Mouse (Mus musculus): ENCODE measurements around the gene Elp5. TPM values are rescaled to one million over a fixed set of nuclear protein-coding genes. Genes with fewer than 3 reads are reported as not detected.

Elp5 gene
- polyA plus RNA-seq, 1 experiment from 2014 or later, result 124 TPM

DNA sequence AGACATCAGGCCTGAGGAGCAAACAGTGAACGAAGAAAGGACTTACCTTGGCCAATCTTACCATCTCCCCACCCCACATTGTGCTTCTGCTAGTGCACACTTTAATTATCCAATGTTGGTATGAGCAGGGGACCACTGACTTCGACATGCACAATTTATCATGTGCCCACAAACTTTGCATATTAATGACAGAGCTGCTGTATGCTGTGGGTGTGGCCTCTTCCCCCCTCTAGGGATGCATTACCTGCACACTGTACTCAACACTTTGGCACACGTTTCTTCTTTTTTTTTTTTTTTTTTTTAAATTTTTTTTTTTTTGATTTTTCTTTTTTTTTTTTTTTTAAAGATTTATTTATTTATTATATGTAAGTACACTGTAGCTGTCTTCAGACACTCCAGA is 11.5 kb downstream of the Elp5 start:
- ATAC-seq (ENCODE audit: insufficient number of reproducible peaks, insufficient read depth, low FRiP score, low TSS enrichment, low read depth), result no peak
- no peak overlapping the region for H3K4me2 ChIP-seq
- no peak overlapping the region for H3K4me3 ChIP-seq (replicated peaks)

DNA sequence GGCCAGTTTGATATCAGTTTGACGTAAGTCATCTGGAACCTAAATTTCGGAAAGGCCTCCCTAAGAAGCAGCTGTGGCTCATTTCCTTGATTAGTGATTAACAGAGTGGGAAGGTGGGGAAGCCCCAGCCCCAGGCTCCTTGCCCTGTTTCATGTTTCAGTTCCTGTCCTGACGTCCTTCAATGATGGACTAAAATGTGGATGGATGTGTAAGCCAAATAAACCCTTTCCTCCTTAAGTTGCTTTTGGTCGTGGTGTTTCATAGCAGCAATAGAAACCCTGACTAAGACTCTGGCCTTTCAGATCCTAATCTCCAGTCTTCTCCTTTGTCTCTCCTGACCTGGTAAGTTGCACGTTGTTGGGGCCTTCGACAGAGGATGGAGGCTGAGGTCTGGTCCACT is 12.1 kb downstream of the Elp5 start:
- Histone ChIP-seq H3K4me1 (replicated peaks) (peaks cover 16% of the 10 kb centered on the region), H3K27ac (0 out of 2 replicates have a peak overlapping the region, but pooled peaks have one; percentile 5), H3K4me2 (no peak overlapping the region), H3K9me3 (no peaks in the 10 kb centered on the region), H3K9ac (replicated peaks) (no peak overlapping the region), H3K27me3 (peaks cover 35% of the 10 kb centered on the region), H3K4me3 (replicated peaks) (no peak overlapping the region), H3K36me3 (peaks cover 73% of the 10 kb centered on the region)
- no peak for ATAC-seq (ENCODE audit: insufficient number of reproducible peaks, insufficient read depth, low FRiP score, low TSS enrichment, low read depth)
- 78% methylated on average over 6 of the region's 6 CpGs for WGBS

More for the DNA sequence above, 11.5 kb downstream of the Elp5 start:
- no peak overlapping the region for H3K27ac ChIP-seq
- H3K9ac ChIP-seq (replicated peaks), result no peak overlapping the region
- peaks cover 30% of the 10 kb centered on the region for H3K27me3 ChIP-seq
- WGBS, result 84% methylated on average over 3 of the region's 3 CpGs
- peaks cover 79% of the 10 kb centered on the region for H3K36me3 ChIP-seq
- H3K9me3 ChIP-seq, result no peaks in the 10 kb centered on the region
- H3K4me1 ChIP-seq (replicated peaks), result peaks cover 13% of the 10 kb centered on the region

DNA sequence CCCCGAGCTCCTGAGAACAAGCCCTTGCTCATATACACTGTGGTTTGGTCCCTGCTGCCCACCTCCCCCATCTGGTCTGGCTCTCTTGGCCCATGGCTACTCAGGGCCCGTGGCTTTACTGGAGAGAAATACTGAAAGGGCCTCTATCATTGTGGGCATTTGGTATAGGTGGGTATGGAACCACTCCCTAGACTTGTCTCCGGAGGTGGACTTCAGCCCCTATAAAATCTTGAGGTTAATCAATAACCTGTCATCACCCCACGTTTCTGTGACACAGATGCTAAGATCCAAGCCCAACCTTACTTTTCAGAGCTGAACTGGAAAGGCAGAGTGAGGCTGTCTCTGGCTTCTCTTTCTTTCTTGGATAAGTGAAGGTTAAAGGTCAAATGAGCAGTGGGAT is 13.5 kb downstream of the Elp5 start:
- ATAC-seq (ENCODE audit: insufficient number of reproducible peaks, insufficient read depth, low FRiP score, low TSS enrichment, low read depth), result no peak
- Histone ChIP-seq H3K36me3 (peaks cover 59% of the 10 kb centered on the region), H3K9ac (replicated peaks) (no peak overlapping the region), H3K27ac (no peak overlapping the region), H3K4me3 (replicated peaks) (no peak overlapping the region), H3K4me2 (no peak overlapping the region), H3K4me1 (replicated peaks) (peaks cover 20% of the 10 kb centered on the region), H3K9me3 (no peaks in the 10 kb centered on the region), H3K27me3 (peaks cover 50% of the 10 kb centered on the region)
- WGBS, result 85% methylated on average over 4 of the region's 4 CpGs

DNA sequence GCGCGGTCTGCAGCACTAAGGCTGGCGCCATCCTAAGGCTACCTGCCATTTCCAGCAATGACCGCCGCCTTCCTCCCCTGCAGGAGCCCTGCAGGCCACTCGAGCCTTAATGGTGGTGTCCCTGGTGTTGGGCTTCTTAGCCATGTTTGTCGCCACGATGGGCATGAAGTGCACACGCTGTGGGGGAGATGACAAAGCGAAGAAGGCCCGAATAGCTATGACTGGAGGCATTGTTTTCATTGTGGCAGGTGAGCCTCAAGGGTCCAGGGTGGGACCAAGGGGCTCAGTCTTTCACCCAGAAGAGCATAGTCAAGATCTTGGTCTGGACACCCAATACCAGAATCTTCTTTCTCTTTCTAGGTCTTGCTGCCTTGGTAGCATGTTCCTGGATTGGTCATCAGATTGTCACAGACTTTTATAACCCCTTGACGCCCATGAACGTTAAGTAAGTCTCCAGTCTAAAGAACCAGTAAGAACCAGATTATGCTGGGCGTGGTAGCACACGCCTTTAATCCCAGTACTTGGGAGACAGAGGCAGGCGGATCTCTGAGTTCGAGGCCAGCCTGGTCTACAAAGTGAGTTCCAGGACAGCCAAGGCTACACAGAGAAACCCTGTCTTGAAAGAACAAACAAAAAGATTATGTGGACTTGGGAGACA is 15.3 kb downstream of the Elp5 start:
- WGBS, result 38% methylated on average over 17 of the region's 17 CpGs
- Histone ChIP-seq H3K4me1 (replicated peaks) (peaks cover 20% of the 10 kb centered on the region), H3K27ac (no peak overlapping the region), H3K4me3 (replicated peaks) (peak overlapping the region; percentile 42), H3K4me2 (peak overlapping the region; percentile 68), H3K36me3 (peaks cover 41% of the 10 kb centered on the region), H3K9ac (replicated peaks) (peak overlapping the region; percentile 24), H3K9me3 (no peaks in the 10 kb centered on the region), H3K27me3 (peaks cover 67% of the 10 kb centered on the region)
- ATAC-seq (ENCODE audit: insufficient number of reproducible peaks, insufficient read depth, low FRiP score, low TSS enrichment, low read depth), result no peak

DNA sequence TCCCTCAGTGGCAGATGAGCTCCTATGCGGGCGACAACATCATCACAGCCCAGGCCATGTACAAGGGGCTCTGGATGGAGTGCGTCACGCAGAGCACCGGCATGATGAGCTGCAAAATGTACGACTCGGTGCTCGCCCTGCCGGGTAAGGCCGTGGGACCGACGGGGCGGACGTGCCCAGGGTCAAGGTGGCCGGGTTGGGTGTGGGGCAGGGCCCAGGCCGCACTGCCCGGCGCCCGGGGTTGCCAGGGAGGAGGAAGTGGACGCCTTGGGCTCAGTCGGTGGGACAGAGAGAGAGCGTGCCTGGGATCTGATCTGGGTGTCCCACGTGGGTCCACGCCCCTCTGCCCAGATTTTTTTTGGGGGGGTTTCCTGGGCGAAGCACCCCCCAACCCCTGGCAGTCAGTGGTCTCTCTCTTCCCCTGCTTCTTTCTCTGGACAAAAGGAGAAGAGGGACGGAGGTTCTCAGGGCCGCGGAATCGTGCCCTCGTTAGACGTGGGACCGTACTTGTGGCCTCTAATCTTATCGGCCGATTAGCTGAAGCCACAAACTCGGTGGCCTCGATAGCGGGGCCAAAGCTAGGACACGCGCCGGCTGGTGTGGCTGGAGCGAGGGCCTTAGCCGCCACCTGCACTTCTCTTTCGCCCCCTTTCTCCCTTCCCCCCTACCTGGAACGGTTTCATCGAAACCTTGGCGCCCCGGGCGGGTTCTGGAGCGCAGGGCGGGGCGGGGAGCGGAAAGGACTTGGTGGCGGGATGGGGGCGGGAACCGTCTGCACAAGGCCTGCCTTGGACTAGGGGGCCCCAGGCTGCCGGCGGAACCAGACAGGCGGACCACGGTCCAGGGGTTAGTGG is 16.1 kb downstream of the Elp5 start:
- Histone ChIP-seq H3K4me3 (replicated peaks) (peak overlapping the region; percentile 42), H3K36me3 (peaks cover 33% of the 10 kb centered on the region), H3K27me3 (peaks cover 74% of the 10 kb centered on the region), H3K4me2 (peak overlapping the region; percentile 68), H3K9ac (replicated peaks) (peak overlapping the region; percentile 24), H3K27ac (no peak overlapping the region), H3K9me3 (no peaks in the 10 kb centered on the region), H3K4me1 (replicated peaks) (peaks cover 20% of the 10 kb centered on the region)
- 1% methylated on average over 59 of the region's 59 CpGs for WGBS
- ATAC-seq (ENCODE audit: insufficient number of reproducible peaks, insufficient read depth, low FRiP score, low TSS enrichment, low read depth), result peak; percentile 34; the same call in 1 of the 2 replicates

DNA sequence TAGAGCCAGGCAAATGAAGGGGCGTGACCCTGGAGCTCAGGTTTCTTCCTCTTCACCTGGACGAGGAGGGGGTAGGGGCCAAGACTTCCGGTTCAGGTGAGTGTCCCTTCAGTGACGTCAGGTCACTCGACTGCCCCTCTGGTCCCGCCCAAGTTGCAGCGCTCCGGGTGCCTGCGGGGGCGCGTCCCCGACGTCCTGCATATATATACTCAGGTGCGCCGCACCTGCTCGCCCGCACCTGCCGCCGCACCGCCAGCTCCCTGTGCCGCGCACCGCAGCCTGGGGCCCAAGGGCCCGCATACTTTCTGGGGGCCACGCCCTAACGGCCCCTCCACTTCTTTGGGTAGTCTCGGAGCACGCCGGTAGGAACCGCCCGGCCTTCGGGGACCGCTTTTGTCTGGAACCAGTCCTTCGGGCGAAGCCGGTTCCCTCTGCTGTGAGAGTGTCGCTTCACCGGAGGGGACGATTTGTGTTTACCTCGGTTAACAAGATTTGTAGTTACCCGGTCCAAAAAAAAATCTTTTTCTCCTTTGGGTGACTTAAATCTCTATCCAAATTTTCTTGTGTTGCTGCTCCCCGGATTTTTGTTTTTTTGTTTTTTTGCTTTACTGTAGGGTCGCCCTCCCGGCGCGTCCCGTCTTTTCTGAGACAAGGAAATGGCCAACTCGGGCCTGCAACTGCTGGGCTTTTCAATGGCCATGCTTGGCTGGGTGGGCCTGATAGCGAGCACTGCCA is 16.9 kb downstream of the Elp5 start:
- Histone ChIP-seq H3K9ac (replicated peaks) (0 out of 2 replicates have a peak overlapping the region, but pooled peaks have one; percentile 24), H3K9me3 (no peaks in the 10 kb centered on the region), H3K27me3 (peaks cover 82% of the 10 kb centered on the region), H3K27ac (no peak overlapping the region), H3K4me3 (replicated peaks) (peak overlapping the region; percentile 42), H3K36me3 (peaks cover 29% of the 10 kb centered on the region), H3K4me2 (peak overlapping the region; percentile 68), H3K4me1 (replicated peaks) (peaks cover 20% of the 10 kb centered on the region)
- 0 out of 2 replicates have a peak, but pooled peaks have one; percentile 4 for ATAC-seq (ENCODE audit: insufficient number of reproducible peaks, insufficient read depth, low FRiP score, low TSS enrichment, low read depth)
- 4% methylated on average over 49 of the region's 49 CpGs for WGBS

DNA sequence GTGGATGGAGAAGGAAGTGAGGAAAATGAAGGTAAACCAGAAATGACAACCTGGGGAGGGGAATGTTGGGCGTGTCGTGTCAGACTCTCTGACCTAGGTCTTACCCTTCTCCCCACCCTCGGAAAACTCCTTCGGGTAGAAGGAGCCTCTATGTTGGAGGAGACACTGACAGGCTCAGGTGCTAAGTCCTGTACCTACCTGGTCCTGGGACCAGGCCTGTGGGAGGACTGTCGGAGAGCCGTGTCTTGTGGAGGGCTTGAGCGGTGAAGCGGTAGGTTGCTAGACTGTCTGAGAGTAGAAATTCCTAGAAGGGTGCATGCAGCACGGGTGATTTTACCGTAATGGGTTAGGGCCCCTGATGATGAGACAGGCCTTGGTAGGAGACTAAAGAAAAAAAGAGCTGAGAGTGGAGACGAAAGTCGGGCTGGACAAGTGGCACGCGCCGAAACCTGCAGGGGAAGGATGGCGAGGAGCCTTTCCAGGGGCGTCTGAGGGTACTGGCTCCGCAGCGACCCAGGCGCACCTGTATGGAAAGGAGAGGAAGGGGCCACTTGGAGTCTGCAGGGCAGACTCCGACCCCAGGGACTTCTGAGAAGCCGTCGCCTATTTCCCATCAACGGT is 17.6 kb downstream of the Elp5 start, which contains the start of gene Cldn7:
TSS of gene Cldn7 (plus strand) at position 130 of the 621 bp plus-strand sequence.
- no peak for ATAC-seq (ENCODE audit: insufficient number of reproducible peaks, insufficient read depth, low FRiP score, low TSS enrichment, low read depth)
- WGBS, result 9% methylated on average over 24 of the region's 24 CpGs
- Histone ChIP-seq H3K36me3 (peaks cover 22% of the 10 kb centered on the region), H3K27me3 (peaks cover 83% of the 10 kb centered on the region), H3K4me2 (peak within 1 kb of the TSS; percentile 35), H3K9ac (replicated peaks) (no peak within 1 kb of the TSS), H3K4me3 (replicated peaks) (peak within 1 kb of the TSS; percentile 42), H3K4me1 (replicated peaks) (peaks cover 20% of the 10 kb centered on the region), H3K27ac (no peak within 1 kb of the TSS), H3K9me3 (no peaks in the 10 kb centered on the region)

DNA sequence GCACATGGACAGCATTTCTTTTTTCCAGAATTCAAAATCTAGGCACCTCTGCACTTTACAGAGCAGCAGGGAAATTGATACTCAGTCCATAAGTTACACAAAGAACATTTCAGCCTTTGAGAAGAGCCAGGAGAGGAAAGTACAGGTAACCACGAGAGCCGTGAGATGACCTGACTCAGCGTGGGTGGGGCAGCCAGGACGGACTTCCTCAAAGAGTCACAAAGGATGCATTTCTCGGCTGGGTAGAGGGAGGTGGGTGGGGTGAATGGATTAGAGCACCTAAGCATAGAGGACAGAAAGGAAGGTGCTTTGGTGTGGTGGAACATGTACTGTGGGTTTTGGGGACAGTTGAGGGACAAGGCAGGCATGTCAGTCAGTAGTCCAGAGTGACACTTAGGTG is 20.5 kb downstream of the Elp5 start:
- peaks cover 74% of the 10 kb centered on the region for H3K27me3 ChIP-seq
- WGBS, result 37% methylated on average over 5 of the region's 5 CpGs
- no peaks in the 10 kb centered on the region for H3K36me3 ChIP-seq
- H3K4me1 ChIP-seq (replicated peaks), result peaks cover 18% of the 10 kb centered on the region
- H3K27ac ChIP-seq, result no peak overlapping the region
- no peak overlapping the region for H3K4me3 ChIP-seq (replicated peaks)
- no peak overlapping the region for H3K4me2 ChIP-seq
- H3K9me3 ChIP-seq, result no peaks in the 10 kb centered on the region
- no peak overlapping the region for H3K9ac ChIP-seq (replicated peaks)
- no peak for ATAC-seq (ENCODE audit: insufficient number of reproducible peaks, insufficient read depth, low FRiP score, low TSS enrichment, low read depth)

DNA sequence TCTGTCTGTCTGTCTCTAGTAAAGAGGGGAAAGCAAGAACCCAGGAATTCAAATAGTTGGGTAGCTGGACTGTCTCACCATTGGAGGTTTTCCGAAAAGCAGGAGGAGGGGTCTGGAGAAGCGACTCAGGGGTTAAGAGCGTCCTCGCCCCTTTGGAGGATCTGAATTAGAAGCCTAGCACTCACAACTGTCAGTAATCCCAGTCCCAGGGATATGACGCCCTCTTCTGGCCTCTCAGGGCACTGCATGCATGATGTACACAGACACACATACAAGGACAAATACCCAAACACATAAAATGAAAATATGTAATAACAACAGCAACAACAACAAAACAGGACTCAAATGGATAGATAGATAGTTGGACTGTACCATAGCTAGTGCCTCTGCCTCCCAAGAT is 21.7 kb downstream of the Elp5 start:
- Histone ChIP-seq H3K27me3 (peaks cover 61% of the 10 kb centered on the region), H3K4me3 (replicated peaks) (no peak overlapping the region), H3K4me2 (no peak overlapping the region), H3K36me3 (no peaks in the 10 kb centered on the region), H3K4me1 (replicated peaks) (peaks cover 7% of the 10 kb centered on the region; the same call in 1 of the 2 replicates), H3K27ac (no peak overlapping the region), H3K9me3 (no peaks in the 10 kb centered on the region), H3K9ac (replicated peaks) (no peak overlapping the region)
- 34% methylated on average over 5 of the region's 5 CpGs for WGBS
- ATAC-seq (ENCODE audit: insufficient number of reproducible peaks, insufficient read depth, low FRiP score, low TSS enrichment, low read depth), result no peak

DNA sequence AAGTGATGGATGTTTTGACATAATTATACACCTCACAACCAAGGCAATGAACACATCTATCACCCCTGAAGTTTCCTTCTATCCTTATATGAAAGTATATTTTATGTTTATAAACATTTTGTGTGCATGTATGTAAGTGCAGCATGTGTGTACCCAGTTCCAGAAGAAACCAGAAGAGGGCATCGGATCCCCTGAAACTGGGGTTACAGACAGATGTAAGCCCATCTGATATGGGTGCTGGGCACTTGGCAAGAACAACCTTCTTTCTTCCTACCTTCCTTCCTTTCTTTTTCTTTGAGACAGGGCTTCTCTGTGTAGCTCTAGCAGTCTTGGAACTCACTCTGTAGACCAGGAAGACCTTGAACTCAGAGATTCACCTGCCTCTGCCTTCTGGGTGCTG is 26.1 kb downstream of the Elp5 start:
- 67% methylated on average over 1 of the region's 1 CpGs for WGBS

More for the DNA sequence above, 26.1 kb downstream of the Elp5 start:
- Histone ChIP-seq H3K4me2 (no peak overlapping the region), H3K27me3 (peaks cover 18% of the 10 kb centered on the region), H3K4me3 (replicated peaks) (no peak overlapping the region), H3K36me3 (no peaks in the 10 kb centered on the region), H3K9ac (replicated peaks) (no peak overlapping the region), H3K9me3 (no peaks in the 10 kb centered on the region), H3K4me1 (replicated peaks) (no peaks in the 10 kb centered on the region), H3K27ac (no peak overlapping the region)
- ATAC-seq (ENCODE audit: insufficient number of reproducible peaks, insufficient read depth, low FRiP score, low TSS enrichment, low read depth), result no peak
